Mouse (Mus musculus) lung, adult 2 months (tissue): Measurements from ENCODE around the gene Cbll1.

ENCODE experiments used
- CTCF ChIP-seq: fragments of 200-500 bp; IDR thresholded peaks from 2 replicates; pipeline ENCODE4 v1.5.1; 2011; ENCODE audit warnings: mild to moderate bottlenecking, low read length, control low read depth; ENCODE audit not compliant: insufficient read depth
- POLR2A ChIP-seq: fragments of 200-500 bp; IDR thresholded peaks from 2 replicates; pipeline ENCODE4 v1.6.1; 2011; ENCODE audit warnings: low read depth, mild to moderate bottlenecking, control low read depth, low read length, borderline replicate concordance; ENCODE audit errors: extremely low read depth

DNA sequence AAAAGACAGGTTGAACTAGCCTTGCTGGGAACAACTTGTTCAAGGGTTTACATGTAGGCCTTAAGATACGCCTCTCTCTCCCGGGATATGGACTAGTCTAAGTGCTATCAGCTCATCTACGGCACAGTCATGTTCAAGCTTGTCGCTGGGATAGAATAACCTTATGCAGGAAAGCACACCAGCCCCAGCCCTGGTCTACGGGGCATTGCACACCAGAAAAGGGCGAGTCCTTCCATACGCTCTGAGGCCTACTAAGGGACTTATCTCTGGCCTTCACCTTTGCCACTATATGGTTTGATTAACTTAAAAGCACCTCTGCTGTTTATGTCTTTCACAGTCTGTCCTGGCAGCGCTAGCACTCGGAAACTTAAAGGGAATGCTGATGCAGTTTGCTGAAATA, 38.0 kb downstream of the Cbll1 start:
- TF ChIP-seq POLR2A (no peak), CTCF (no peak)
